Mouse (Mus musculus): ENCODE measurements around the gene Scpep1. TPM values are rescaled to one million over a fixed set of nuclear protein-coding genes. Genes with fewer than 3 reads are reported as not detected.

Scpep1 gene
- polyA plus RNA-seq, 1 experiment from 2014 or later = 149 TPM

DNA sequence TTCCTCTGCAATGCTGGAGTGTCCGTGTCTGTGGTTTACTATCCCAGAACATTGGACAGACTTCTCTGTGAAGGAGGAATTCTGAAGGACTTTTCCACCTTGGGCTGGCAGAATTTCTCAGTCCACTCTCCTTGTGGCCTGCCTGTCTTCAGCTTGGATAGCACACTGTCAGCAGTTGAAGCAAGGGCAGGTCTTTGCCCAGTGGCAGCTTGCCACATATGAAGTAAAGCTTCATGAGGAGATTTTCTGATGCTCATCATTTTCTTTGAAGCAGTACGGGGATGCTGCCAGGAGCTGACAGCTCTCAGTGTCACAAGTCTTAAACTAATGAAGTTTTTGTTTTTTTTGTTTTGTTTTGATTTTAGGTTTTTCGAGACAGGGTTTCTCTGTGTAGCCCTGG is 3.6 kb upstream of the Scpep1 start:
- 72% methylated on average over 3 of the region's 3 CpGs for WGBS
- no peak for DNase-seq (ENCODE audit: low spot score)
- no peak for ATAC-seq (replicated peaks; ENCODE audit: low FRiP score, low read depth)
- Histone ChIP-seq H3K4me2 (ENCODE audit: low read length) (no peak overlapping the region), H3K36me3 (ENCODE audit: insufficient read depth, low read length) (no peaks in the 10 kb centered on the region), H3K27ac (no peak overlapping the region), H3K9me3 (replicated peaks; ENCODE audit: low read length) (no peaks in the 10 kb centered on the region), H3K4me1 (replicated peaks; ENCODE audit: insufficient read depth, low read length) (no peaks in the 10 kb centered on the region), H3K4me3 (replicated peaks; ENCODE audit: low read depth, low read length) (no peak overlapping the region), H3K9ac (ENCODE audit: low read depth, low read length) (no peak overlapping the region), H3K27me3 (ENCODE audit: insufficient read depth, low read length) (no peaks in the 10 kb centered on the region)
- TF ChIP-seq CTCF (IDR thresholded peaks at IDR 0.05; ENCODE audit: low read depth) = no peak

DNA sequence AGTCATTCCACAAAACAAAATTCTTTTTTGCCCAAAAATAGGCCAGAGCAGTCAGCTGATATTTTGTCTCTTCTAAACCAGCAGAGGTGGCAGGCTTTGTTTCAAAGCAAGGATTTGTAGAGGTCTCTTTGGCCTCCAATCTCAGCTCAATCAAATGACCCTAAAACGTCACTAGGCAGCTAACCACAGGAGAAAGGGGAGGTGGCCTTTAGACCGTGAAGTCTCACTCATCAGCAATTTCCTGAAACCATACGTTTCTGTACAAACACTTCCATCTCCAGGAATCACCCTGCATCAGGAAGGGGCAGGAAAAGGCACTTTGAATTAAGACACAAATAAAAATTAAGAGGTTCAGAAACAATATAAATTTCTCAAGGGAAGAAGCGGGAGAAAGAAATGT is 462 bp downstream of the Scpep1 start:
- peak; percentile 81 for DNase-seq (ENCODE audit: low spot score)
- Histone ChIP-seq H3K9ac (ENCODE audit: low read depth, low read length) (peak overlapping the region; percentile 53; the same call in 1 of the 2 replicates), H3K27me3 (ENCODE audit: insufficient read depth, low read length) (no peaks in the 10 kb centered on the region), H3K27ac (peak overlapping the region; percentile 78), H3K4me3 (replicated peaks; ENCODE audit: low read depth, low read length) (peak overlapping the region; percentile 59), H3K36me3 (ENCODE audit: insufficient read depth, low read length) (0 out of 2 replicates have a peak, but pooled peaks cover 2% of the 10 kb centered on the region), H3K4me2 (ENCODE audit: low read length) (peak overlapping the region; percentile 57), H3K9me3 (replicated peaks; ENCODE audit: low read length) (no peaks in the 10 kb centered on the region), H3K4me1 (replicated peaks; ENCODE audit: insufficient read depth, low read length) (no peaks in the 10 kb centered on the region)
- TF ChIP-seq CTCF (IDR thresholded peaks at IDR 0.05; ENCODE audit: low read depth) = no peak; the same call in 1 of the 2 replicates
- ATAC-seq (replicated peaks; ENCODE audit: low FRiP score, low read depth) = peak; percentile 74
- 0% methylated on average over 4 of the region's 4 CpGs for WGBS

DNA sequence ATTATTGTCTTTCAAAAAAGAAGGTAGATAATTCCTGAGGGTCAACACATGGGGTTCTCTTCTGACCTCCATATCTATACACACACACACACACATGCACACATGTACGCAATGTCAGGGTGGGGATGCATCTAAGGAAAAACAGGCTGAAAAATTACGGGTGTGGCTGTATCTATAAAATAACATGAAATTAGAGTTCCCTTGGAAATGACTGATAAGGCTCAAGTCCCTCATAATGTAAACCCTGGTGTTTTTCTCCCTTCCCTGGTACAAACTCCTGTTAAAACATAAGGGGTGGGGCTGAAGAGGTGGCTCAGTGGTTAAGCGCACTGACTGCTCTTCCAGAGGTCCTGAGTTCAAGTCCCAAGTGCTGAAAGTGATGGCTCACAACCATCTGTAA is 1.7 kb downstream of the Scpep1 start:
- ATAC-seq (replicated peaks; ENCODE audit: low FRiP score, low read depth) (no peak), DNase-seq (ENCODE audit: low spot score) (no peak)
- WGBS = 92% methylated on average over 3 of the region's 3 CpGs
- Histone ChIP-seq H3K27me3 (ENCODE audit: insufficient read depth, low read length) (no peaks in the 10 kb centered on the region), H3K4me3 (replicated peaks; ENCODE audit: low read depth, low read length) (no peak overlapping the region), H3K36me3 (ENCODE audit: insufficient read depth, low read length) (peaks cover 9% of the 10 kb centered on the region; the same call in 1 of the 2 replicates), H3K4me1 (replicated peaks; ENCODE audit: insufficient read depth, low read length) (no peaks in the 10 kb centered on the region), H3K4me2 (ENCODE audit: low read length) (0 out of 2 replicates have a peak overlapping the region, but pooled peaks have one; percentile 0), H3K9me3 (replicated peaks; ENCODE audit: low read length) (no peaks in the 10 kb centered on the region), H3K27ac (no peak overlapping the region), H3K9ac (ENCODE audit: low read depth, low read length) (no peak overlapping the region)
- no peak for TF ChIP-seq CTCF (IDR thresholded peaks at IDR 0.05; ENCODE audit: low read depth)

DNA sequence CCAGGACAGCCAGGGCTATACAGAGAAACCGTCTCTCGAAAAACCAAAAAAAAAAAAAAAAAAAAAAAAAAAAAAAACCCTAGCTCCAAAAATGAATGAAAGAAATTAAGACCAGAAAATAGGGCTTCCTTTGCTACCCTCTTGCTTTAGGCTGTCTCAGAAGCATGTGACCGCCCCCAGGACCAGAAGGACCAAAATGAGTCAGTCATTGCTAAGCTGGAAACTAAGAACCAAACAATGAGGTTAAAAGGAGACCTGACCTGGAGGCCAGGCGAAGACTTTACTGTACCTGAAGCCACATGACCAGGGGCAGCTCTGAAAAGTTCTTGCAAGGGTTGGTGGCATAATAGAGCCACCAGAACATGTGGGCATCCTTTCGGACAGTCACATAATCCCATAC is 3.1 kb downstream of the Scpep1 start:
- no peak overlapping the region for H3K27ac ChIP-seq
- peaks cover 9% of the 10 kb centered on the region; the same call in 1 of the 2 replicates for H3K36me3 ChIP-seq (ENCODE audit: insufficient read depth, low read length)
- H3K9me3 ChIP-seq (replicated peaks; ENCODE audit: low read length) = no peaks in the 10 kb centered on the region
- no peak for ATAC-seq (replicated peaks; ENCODE audit: low FRiP score, low read depth)
- H3K4me2 ChIP-seq (ENCODE audit: low read length) = no peak overlapping the region
- no peak for DNase-seq (ENCODE audit: low spot score)
- no peak overlapping the region for H3K9ac ChIP-seq (ENCODE audit: low read depth, low read length)
- H3K4me1 ChIP-seq (replicated peaks; ENCODE audit: insufficient read depth, low read length) = no peaks in the 10 kb centered on the region
- 89% methylated on average over 5 of the region's 5 CpGs for WGBS
- TF ChIP-seq CTCF (IDR thresholded peaks at IDR 0.05; ENCODE audit: low read depth) = no peak
- H3K4me3 ChIP-seq (replicated peaks; ENCODE audit: low read depth, low read length) = no peak overlapping the region
- H3K27me3 ChIP-seq (ENCODE audit: insufficient read depth, low read length) = no peaks in the 10 kb centered on the region

DNA sequence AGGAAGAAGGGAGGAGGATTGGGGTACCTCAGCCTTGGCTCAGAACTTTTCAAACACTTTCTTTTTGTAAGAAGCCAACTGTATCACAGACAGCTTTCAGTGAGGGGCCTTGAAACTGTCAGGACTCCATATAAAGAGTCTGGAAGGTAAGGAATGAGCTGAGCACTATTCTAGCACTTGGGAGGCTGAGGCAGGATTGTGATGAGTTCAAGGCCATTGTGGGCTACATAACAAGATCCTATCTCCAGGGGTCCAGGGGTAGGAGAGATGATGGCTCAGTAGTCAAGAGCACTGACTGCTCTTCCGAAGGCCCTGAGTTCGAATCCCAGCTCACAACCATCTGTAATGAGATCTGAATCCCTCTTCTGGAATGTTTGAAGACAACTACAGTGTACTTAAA is 3.7 kb downstream of the Scpep1 start:
- Histone ChIP-seq H3K4me1 (replicated peaks; ENCODE audit: insufficient read depth, low read length) (no peaks in the 10 kb centered on the region), H3K9ac (ENCODE audit: low read depth, low read length) (no peak overlapping the region), H3K4me2 (ENCODE audit: low read length) (no peak overlapping the region), H3K27me3 (ENCODE audit: insufficient read depth, low read length) (no peaks in the 10 kb centered on the region), H3K9me3 (replicated peaks; ENCODE audit: low read length) (no peaks in the 10 kb centered on the region), H3K27ac (no peak overlapping the region), H3K4me3 (replicated peaks; ENCODE audit: low read depth, low read length) (no peak overlapping the region), H3K36me3 (ENCODE audit: insufficient read depth, low read length) (peaks cover 13% of the 10 kb centered on the region; the same call in 1 of the 2 replicates)
- WGBS = 93% methylated on average over 2 of the region's 2 CpGs
- ATAC-seq (replicated peaks; ENCODE audit: low FRiP score, low read depth) = no peak
- no peak for TF ChIP-seq CTCF (IDR thresholded peaks at IDR 0.05; ENCODE audit: low read depth)
- DNase-seq (ENCODE audit: low spot score) = no peak

DNA sequence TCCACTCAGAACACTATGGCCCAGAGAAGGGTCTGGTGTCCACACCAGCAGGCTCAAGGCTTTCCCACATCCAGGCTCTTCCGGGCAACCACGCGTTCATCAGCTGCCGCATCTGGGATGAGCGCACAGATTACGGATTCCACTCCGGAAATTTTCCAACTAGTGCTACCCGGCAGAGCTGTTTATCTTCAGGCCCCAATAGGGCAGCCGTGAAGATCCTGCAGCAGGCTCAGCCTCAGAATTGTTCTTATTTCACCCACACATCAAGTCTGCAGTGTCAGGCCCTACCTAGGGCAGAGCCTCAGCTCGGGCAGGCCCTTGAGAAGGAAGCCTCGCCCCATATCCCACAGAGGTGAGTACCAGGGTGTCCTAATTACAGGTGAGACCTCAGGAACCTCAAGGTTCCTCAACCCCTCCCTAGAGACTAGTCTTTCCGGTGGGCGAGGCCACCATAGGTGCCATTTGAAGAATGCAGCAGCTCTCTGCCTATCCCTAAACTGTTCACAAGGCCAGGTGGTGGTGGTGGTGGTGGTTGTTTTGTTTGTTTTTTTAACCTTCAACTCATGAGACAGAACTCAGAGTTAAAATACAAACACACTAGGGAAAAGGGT is 4.5 kb downstream of the Scpep1 start:
- ATAC-seq (replicated peaks; ENCODE audit: low FRiP score, low read depth) (no peak), DNase-seq (ENCODE audit: low spot score) (no peak)
- H3K4me1 ChIP-seq (replicated peaks; ENCODE audit: insufficient read depth, low read length) = no peaks in the 10 kb centered on the region
- H3K4me3 ChIP-seq (replicated peaks; ENCODE audit: low read depth, low read length) = no peak overlapping the region
- no peak overlapping the region for H3K4me2 ChIP-seq (ENCODE audit: low read length)
- no peak overlapping the region for H3K9ac ChIP-seq (ENCODE audit: low read depth, low read length)
- H3K27ac ChIP-seq = no peak overlapping the region
- no peak for TF ChIP-seq CTCF (IDR thresholded peaks at IDR 0.05; ENCODE audit: low read depth)
- H3K27me3 ChIP-seq (ENCODE audit: insufficient read depth, low read length) = no peaks in the 10 kb centered on the region
- no peaks in the 10 kb centered on the region for H3K9me3 ChIP-seq (replicated peaks; ENCODE audit: low read length)
- 88% methylated on average over 13 of the region's 13 CpGs for WGBS
- peaks cover 13% of the 10 kb centered on the region; the same call in 1 of the 2 replicates for H3K36me3 ChIP-seq (ENCODE audit: insufficient read depth, low read length)
